Mouse (Mus musculus): ENCODE results near the gene Ticam1. TPM values are rescaled to one million over a fixed set of nuclear protein-coding genes. Genes with fewer than 3 reads are reported as not detected.

The Ticam1 gene
- polyA plus RNA-seq, 1 experiment from 2014 or later: 1.3 TPM

DNA sequence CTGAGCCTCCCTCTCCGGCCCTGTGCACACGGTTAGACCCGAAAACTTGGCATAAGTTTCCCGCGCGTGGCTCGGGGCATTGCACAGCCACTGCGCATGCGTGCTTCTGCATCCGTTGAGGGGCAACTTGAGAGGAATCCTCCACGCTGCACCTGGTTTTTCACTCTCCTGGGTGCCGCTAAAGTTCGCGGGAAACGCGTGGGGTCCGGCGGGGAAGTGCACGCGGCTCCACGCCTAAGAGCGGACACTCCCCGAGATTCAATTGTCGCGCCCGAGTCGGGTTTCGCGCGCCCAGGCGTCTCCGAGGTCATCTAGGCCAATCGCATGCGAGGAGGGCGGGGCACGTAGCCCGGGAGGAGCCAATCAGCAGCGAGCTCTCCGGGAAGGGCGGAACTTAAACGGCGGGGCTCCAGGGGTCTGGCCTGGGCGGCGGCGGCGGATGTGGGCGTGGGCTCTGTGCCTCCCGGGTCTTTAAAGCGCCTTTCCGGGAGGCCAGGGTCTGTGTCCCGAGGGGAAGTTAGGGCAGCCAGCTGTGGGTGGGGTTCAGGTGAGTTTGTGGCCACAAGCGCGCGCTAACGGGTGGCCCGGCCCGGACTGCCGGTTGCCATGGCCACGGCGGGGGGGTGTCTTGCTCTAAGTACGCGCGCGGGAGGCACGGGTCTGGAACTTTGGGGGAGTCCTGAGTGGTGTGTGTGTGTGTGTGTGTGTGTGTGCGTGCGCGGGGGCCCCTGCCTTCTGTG is 27.4 kb upstream of the Ticam1 start:
- peaks cover 8% of the 10 kb centered on the region; the same call in 1 of the 2 replicates for H3K4me1 ChIP-seq (ENCODE audit: control insufficient read depth, insufficient read depth, low read length)
- ATAC-seq: peak; percentile 96
- H3K9me3 ChIP-seq (replicated peaks; ENCODE audit: control insufficient read depth, low read length, poor library complexity, severe bottlenecking): no peaks in the 10 kb centered on the region
- no peaks in the 10 kb centered on the region for H3K36me3 ChIP-seq (ENCODE audit: control insufficient read depth, insufficient read depth, low read length)
- peak overlapping the region; percentile 77 for H3K4me3 ChIP-seq (ENCODE audit: low read depth, low read length)
- H3K9ac ChIP-seq (ENCODE audit: low read depth, low read length): peak overlapping the region; percentile 67
- no peaks in the 10 kb centered on the region for H3K27me3 ChIP-seq (ENCODE audit: control insufficient read depth, insufficient read depth, low read depth, low read length)
- no peak overlapping the region for H3K27ac ChIP-seq (ENCODE audit: low read length)
- 0% methylated on average over 68 of the region's 68 CpGs for WGBS
- peak overlapping the region; percentile 92 for H3K4me2 ChIP-seq (ENCODE audit: low read length)

DNA sequence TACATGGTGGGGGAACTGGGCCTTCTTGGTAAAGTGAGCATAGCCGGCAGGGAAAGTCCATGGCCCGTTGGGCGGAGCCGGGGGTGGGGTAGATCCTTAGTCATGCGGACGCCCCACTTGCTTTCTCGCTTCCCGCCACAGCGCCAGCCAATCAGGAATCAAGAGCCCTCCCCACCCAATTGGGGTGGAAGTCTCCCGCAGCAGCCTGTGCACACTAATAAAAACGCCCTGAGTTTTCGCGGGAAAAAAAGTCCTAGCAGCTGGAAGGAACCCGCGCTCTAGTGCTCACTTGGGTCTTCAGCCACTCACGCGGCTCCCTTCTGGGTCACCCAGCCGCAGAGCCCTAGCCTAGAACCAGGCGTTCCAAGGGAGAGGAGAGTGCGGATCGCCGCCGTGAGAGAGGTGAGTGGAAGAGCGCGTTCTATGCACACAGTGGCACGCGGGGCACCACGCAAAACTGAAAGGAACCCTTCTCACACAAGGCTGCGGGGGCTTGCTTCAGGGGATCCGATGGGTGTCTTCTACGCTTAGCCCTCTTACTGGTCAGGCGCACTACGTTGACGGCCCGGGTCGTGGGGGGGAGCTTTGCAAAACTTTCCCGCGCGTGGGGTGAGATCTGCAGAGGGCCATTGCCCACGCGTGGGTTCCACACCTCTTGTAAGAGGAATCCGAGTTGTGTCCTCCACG is 26.7 kb upstream of the Ticam1 start, which contains the start of gene Uhrf1:
Uhrf1 (plus strand) TSS at position 162 of the 687 bp plus-strand sequence.
- peaks cover 8% of the 10 kb centered on the region; the same call in 1 of the 2 replicates for H3K4me1 ChIP-seq (ENCODE audit: control insufficient read depth, insufficient read depth, low read length)
- peak within 1 kb of the TSS; percentile 92 for H3K4me2 ChIP-seq (ENCODE audit: low read length)
- WGBS: under 1% methylated on average over 43 of the region's 43 CpGs
- H3K9me3 ChIP-seq (replicated peaks; ENCODE audit: control insufficient read depth, low read length, poor library complexity, severe bottlenecking): no peaks in the 10 kb centered on the region
- peak within 1 kb of the TSS; percentile 67 for H3K9ac ChIP-seq (ENCODE audit: low read depth, low read length)
- peak within 1 kb of the TSS; percentile 77 for H3K4me3 ChIP-seq (ENCODE audit: low read depth, low read length)
- peak; percentile 27 for ATAC-seq
- no peaks in the 10 kb centered on the region for H3K36me3 ChIP-seq (ENCODE audit: control insufficient read depth, insufficient read depth, low read length)
- H3K27ac ChIP-seq (ENCODE audit: low read length): no peak within 1 kb of the TSS
- H3K27me3 ChIP-seq (ENCODE audit: control insufficient read depth, insufficient read depth, low read depth, low read length): no peaks in the 10 kb centered on the region

DNA sequence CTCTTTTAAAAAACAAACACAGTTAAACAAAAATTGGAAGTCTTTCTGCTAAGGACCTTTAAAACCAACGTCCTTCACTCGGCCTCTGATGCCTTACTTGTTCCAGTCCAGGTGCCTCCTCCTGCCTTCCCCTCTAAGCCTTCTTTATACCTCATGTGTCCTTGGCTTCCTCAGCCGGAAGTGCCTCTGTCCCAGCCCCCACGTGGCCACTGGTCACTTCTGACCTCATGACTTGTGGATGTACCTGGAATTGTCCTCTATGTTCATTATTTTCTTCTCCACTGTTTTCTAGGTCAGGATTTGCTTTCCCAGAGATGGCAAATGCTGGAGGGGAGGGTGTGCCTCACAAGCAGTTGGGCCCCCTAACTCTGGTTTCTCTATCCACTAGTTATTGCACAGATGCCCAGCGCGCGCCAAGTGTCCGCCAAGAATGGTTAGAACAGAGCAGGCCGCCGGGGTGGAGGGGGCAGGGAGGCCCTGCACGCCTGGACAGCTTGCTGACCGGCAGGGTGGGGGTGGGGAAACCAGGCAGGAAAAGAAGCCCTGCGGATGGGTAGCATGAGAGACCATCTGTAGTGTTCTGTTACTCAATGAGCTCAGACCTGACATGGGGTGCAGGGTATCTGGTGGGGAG is 25.9 kb upstream of the Ticam1 start:
- 16% methylated on average over 13 of the region's 13 CpGs for WGBS
- Histone ChIP-seq H3K9me3 (replicated peaks; ENCODE audit: control insufficient read depth, low read length, poor library complexity, severe bottlenecking) (no peaks in the 10 kb centered on the region), H3K4me2 (ENCODE audit: low read length) (no peak overlapping the region), H3K36me3 (ENCODE audit: control insufficient read depth, insufficient read depth, low read length) (no peaks in the 10 kb centered on the region), H3K9ac (ENCODE audit: low read depth, low read length) (no peak overlapping the region), H3K4me1 (ENCODE audit: control insufficient read depth, insufficient read depth, low read length) (peaks cover 8% of the 10 kb centered on the region; the same call in 1 of the 2 replicates), H3K27ac (ENCODE audit: low read length) (no peak overlapping the region), H3K27me3 (ENCODE audit: control insufficient read depth, insufficient read depth, low read depth, low read length) (no peaks in the 10 kb centered on the region), H3K4me3 (ENCODE audit: low read depth, low read length) (no peak overlapping the region)
- ATAC-seq: 0 out of 2 replicates have a peak, but pooled peaks have one; percentile 6

DNA sequence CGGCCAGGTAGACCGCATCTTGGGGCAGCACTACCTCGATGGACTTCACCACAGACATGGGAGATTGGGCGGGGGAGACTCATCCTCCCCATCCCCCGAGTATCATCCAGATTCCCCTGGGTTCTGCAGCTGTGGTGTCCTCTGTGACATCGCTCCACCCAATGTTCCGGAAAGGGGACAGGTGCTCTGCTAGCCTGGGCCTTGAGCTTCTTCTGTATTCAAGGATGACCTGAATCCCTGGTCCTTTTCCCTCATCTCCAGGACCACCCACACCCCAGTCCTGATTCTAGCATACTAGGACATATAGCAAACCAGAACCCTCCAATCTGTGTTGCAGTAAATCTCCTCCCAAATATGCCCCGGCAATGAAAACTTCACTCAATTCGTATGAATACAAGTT is 23.6 kb upstream of the Ticam1 start, which contains the start of gene Arrdc5:
Arrdc5 (minus strand) TSS at position 101 of the 400 bp plus-strand sequence.
- H3K27me3 ChIP-seq (ENCODE audit: control insufficient read depth, insufficient read depth, low read depth, low read length): no peaks in the 10 kb centered on the region
- no peak for ATAC-seq
- WGBS: 95% methylated on average over 9 of the region's 9 CpGs
- H3K9me3 ChIP-seq (replicated peaks; ENCODE audit: control insufficient read depth, low read length, poor library complexity, severe bottlenecking): no peaks in the 10 kb centered on the region
- H3K4me1 ChIP-seq (ENCODE audit: control insufficient read depth, insufficient read depth, low read length): peaks cover 8% of the 10 kb centered on the region; the same call in 1 of the 2 replicates
- no peak within 1 kb of the TSS for H3K4me3 ChIP-seq (ENCODE audit: low read depth, low read length)
- no peak within 1 kb of the TSS for H3K27ac ChIP-seq (ENCODE audit: low read length)
- H3K9ac ChIP-seq (ENCODE audit: low read depth, low read length): no peak within 1 kb of the TSS
- no peak within 1 kb of the TSS for H3K4me2 ChIP-seq (ENCODE audit: low read length)
- no peaks in the 10 kb centered on the region for H3K36me3 ChIP-seq (ENCODE audit: control insufficient read depth, insufficient read depth, low read length)

DNA sequence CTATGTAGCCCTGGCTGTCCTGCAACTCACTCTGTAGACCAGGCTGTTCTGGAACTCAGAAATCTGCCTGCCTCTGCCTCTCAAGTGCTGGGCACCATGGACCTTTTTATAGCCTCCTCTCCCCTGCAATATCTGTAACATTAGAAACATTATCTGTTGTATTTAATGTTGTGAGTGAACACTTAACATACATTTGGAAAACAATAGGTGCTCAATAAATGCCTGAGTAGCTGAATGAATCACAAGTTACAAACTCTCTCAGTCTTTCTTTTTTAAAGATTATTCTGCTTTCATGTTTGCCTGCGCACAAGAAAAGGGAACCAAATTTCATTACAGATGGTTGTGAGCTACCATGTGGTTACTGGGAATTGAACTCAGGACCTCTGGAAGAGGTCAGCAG is 21.7 kb upstream of the Ticam1 start:
- Histone ChIP-seq H3K36me3 (ENCODE audit: control insufficient read depth, insufficient read depth, low read length) (no peaks in the 10 kb centered on the region), H3K9ac (ENCODE audit: low read depth, low read length) (no peak overlapping the region), H3K4me1 (ENCODE audit: control insufficient read depth, insufficient read depth, low read length) (peaks cover under 1% of the 10 kb centered on the region; the same call in 1 of the 2 replicates), H3K9me3 (replicated peaks; ENCODE audit: control insufficient read depth, low read length, poor library complexity, severe bottlenecking) (no peaks in the 10 kb centered on the region), H3K4me3 (ENCODE audit: low read depth, low read length) (no peak overlapping the region), H3K27me3 (ENCODE audit: control insufficient read depth, insufficient read depth, low read depth, low read length) (no peaks in the 10 kb centered on the region), H3K4me2 (ENCODE audit: low read length) (no peak overlapping the region), H3K27ac (ENCODE audit: low read length) (no peak overlapping the region)
- WGBS: 100% methylated on average over 1 of the region's 1 CpGs
- ATAC-seq: no peak

DNA sequence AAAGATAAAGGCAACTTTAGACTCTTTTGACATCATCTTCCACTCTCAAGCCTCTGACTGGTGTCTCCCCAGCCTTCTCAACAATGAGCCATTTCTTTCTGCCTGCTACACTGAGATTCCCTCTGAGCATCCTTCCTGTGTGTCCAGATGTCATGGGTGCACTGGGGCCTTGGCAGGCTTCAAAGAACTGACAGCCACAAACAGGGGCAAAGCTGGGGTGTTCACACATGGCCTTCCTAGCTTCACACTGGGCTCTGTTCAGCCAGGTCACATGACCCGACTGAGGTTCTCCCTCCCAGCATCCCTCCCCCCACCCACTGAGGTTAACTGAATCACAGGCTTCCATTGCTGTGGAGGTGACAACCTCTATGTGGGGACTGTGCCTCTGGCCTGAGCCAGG is 19.6 kb upstream of the Ticam1 start:
- Histone ChIP-seq H3K4me3 (ENCODE audit: low read depth, low read length) (no peak overlapping the region), H3K9ac (ENCODE audit: low read depth, low read length) (no peak overlapping the region), H3K4me1 (ENCODE audit: control insufficient read depth, insufficient read depth, low read length) (peaks cover 3% of the 10 kb centered on the region; the same call in 1 of the 2 replicates), H3K9me3 (replicated peaks; ENCODE audit: control insufficient read depth, low read length, poor library complexity, severe bottlenecking) (no peaks in the 10 kb centered on the region), H3K4me2 (ENCODE audit: low read length) (no peak overlapping the region), H3K27me3 (ENCODE audit: control insufficient read depth, insufficient read depth, low read depth, low read length) (no peaks in the 10 kb centered on the region), H3K27ac (ENCODE audit: low read length) (no peak overlapping the region), H3K36me3 (ENCODE audit: control insufficient read depth, insufficient read depth, low read length) (no peaks in the 10 kb centered on the region)
- no peak for ATAC-seq
- 86% methylated on average over 1 of the region's 1 CpGs for WGBS

DNA sequence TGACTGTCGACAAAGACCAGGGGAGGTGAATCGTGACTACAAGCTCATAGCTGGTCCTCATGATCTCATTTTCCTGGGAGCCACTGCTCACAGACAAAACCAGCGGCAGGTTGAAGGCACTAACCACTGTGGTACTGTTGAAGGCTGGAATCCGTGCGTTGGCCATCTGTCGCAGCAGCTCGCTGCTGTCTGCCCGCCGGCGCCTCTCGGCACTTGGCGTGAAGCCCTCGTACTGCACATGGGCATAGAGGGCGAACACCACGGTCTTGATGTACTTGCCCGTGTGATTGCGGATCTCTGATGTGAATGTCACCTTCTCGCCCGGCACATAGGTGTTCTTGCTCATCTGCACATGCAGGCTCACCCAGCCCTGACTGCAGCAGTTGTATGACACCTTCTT is 17.7 kb upstream of the Ticam1 start:
- H3K9ac ChIP-seq (ENCODE audit: low read depth, low read length): no peak overlapping the region
- H3K4me2 ChIP-seq (ENCODE audit: low read length): no peak overlapping the region
- 93% methylated on average over 19 of the region's 19 CpGs for WGBS
- no peaks in the 10 kb centered on the region for H3K27me3 ChIP-seq (ENCODE audit: control insufficient read depth, insufficient read depth, low read depth, low read length)
- peaks cover 18% of the 10 kb centered on the region for H3K4me1 ChIP-seq (ENCODE audit: control insufficient read depth, insufficient read depth, low read length)
- H3K27ac ChIP-seq (ENCODE audit: low read length): no peak overlapping the region
- no peak for ATAC-seq
- H3K9me3 ChIP-seq (replicated peaks; ENCODE audit: control insufficient read depth, low read length, poor library complexity, severe bottlenecking): no peaks in the 10 kb centered on the region
- H3K4me3 ChIP-seq (ENCODE audit: low read depth, low read length): no peak overlapping the region
- no peaks in the 10 kb centered on the region for H3K36me3 ChIP-seq (ENCODE audit: control insufficient read depth, insufficient read depth, low read length)

DNA sequence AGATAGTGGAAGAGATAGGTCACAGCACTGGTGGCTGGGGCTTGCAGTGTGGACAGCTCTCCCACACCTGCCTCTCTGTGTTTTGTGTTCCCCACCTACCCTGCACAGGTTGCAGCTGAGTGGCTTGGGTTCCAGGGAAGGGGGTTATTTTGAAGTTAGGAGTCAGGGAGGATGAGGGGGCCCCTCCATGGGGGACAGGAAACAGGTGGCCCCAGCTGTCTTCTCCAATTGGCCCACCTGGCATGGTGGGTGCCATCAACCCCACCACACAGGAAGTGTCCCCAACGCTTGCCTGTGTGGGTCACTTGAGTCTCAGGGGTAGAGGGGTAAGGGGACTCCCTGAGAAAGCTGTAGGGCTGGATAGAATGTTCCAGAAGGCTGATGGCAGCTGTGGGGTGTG is 16.7 kb upstream of the Ticam1 start:
- Histone ChIP-seq H3K27ac (ENCODE audit: low read length) (no peak overlapping the region), H3K36me3 (ENCODE audit: control insufficient read depth, insufficient read depth, low read length) (no peaks in the 10 kb centered on the region), H3K9me3 (replicated peaks; ENCODE audit: control insufficient read depth, low read length, poor library complexity, severe bottlenecking) (no peaks in the 10 kb centered on the region), H3K4me3 (ENCODE audit: low read depth, low read length) (no peak overlapping the region), H3K9ac (ENCODE audit: low read depth, low read length) (no peak overlapping the region), H3K4me1 (ENCODE audit: control insufficient read depth, insufficient read depth, low read length) (peaks cover 18% of the 10 kb centered on the region), H3K27me3 (ENCODE audit: control insufficient read depth, insufficient read depth, low read depth, low read length) (no peaks in the 10 kb centered on the region), H3K4me2 (ENCODE audit: low read length) (no peak overlapping the region)
- ATAC-seq: no peak
- 86% methylated on average over 1 of the region's 1 CpGs for WGBS

All from midbrain, embryonic 16.5 days (tissue).